Mouse (Mus musculus): ENCODE measurements around the gene Rpusd2. TPM values are rescaled to one million over a fixed set of nuclear protein-coding genes. Genes with fewer than 3 reads are reported as not detected.

Rpusd2 gene
- polyA plus RNA-seq, 1 experiment from 2014 or later: 4.9 TPM

DNA sequence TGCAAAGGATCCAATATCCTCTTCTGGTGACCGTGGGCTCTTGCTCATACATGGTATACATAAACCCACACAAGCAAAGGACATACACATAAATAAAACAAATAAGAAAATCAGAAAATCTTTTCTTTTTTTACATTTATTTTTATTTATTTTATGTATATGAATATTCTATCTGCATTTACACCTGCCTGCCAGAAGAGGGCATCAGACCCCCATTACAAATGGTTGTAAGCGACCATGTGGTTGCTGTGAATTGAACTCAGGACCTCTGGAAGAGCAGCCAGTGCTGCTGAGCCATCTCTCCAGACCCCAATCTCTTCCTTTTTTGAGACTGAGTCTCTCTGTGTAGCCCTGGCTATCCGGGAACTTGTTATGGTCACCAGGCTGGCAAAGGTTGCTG lies 16.9 kb upstream of the Rpusd2 start:
- Histone ChIP-seq H3K36me3 (peaks cover 19% of the 10 kb centered on the region; the same call in 1 of the 2 replicates), H3K4me1 (replicated peaks) (peaks cover 8% of the 10 kb centered on the region; the same call in 1 of the 2 replicates), H3K4me3 (replicated peaks) (no peak overlapping the region), H3K9me3 (no peaks in the 10 kb centered on the region), H3K27ac (no peak overlapping the region), H3K4me2 (replicated peaks) (no peak overlapping the region), H3K27me3 (replicated peaks) (no peaks in the 10 kb centered on the region), H3K9ac (no peak overlapping the region)
- no peak for ATAC-seq
- 92% methylated on average over 3 of the region's 3 CpGs for WGBS

DNA sequence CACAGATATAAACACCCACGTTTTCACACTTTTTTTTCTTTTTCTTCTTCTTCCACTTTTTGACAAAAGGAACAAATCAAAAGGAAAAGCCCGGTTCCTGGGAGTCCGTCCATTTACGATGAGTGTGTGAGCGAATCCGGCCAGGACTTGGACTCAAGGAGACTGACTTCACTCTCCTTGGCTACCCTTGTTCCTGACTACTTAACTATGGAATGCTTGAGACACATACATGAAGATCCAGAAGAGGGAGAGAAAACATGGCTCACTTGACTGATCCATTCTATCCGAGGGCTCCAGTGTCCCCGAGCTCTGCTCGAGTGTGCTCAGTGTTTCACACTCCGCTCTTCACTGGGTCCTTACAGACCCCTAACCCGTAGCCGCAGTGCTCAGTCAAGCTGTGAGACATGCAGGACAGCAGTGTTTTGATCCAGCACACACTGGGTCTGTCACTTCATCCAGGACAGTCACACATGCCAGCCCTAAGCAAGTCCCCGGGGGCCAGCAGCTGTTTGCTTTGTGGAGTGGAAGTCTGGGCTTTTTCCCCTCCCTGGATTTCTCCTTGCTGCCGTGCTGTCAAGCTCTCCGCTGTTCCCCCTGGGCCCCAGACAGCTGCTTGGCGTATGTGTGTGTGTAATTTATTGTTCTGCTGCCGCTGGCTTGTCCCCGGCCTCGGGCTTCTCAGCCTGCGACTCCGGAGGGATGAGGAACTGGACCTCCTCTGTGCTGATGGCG lies 16.0 kb upstream of the Rpusd2 start:
- 44% methylated on average over 22 of the region's 22 CpGs for WGBS

DNA sequence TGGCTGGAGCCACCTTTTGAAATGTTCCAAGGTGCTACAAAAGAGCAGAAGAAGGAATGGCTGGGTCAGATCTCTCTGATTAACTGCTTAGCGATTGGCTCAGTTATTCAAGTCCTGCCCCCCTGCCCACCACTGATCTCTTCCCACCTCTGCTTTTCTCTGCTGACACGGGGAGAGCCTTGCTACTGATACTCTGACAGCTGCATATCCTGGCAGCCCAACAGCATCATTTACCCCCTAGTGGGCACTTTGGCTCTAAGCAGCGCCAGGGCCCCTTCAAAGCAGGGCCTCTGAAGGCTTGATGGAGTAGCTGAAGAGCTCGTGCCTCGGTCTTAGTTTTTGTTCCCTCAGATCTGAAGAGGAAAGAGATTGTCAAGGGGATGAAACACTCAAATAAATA lies 15.5 kb upstream of the Rpusd2 start:
- Histone ChIP-seq H3K9ac (no peak overlapping the region), H3K4me3 (replicated peaks) (no peak overlapping the region)
- no peak for ATAC-seq

More for the DNA sequence above, 16.0 kb upstream of the Rpusd2 start:
- no peaks in the 10 kb centered on the region for H3K9me3 ChIP-seq
- no peaks in the 10 kb centered on the region for H3K27me3 ChIP-seq (replicated peaks)
- peaks cover 19% of the 10 kb centered on the region; the same call in 1 of the 2 replicates for H3K36me3 ChIP-seq
- peak overlapping the region; percentile 37 for H3K4me2 ChIP-seq (replicated peaks)
- ATAC-seq: peak; percentile 40; the same call in 1 of the 2 replicates
- H3K9ac ChIP-seq: no peak overlapping the region
- H3K4me1 ChIP-seq (replicated peaks): peaks cover 8% of the 10 kb centered on the region; the same call in 1 of the 2 replicates
- H3K27ac ChIP-seq: peak overlapping the region; percentile 70
- H3K4me3 ChIP-seq (replicated peaks): no peak overlapping the region

DNA sequence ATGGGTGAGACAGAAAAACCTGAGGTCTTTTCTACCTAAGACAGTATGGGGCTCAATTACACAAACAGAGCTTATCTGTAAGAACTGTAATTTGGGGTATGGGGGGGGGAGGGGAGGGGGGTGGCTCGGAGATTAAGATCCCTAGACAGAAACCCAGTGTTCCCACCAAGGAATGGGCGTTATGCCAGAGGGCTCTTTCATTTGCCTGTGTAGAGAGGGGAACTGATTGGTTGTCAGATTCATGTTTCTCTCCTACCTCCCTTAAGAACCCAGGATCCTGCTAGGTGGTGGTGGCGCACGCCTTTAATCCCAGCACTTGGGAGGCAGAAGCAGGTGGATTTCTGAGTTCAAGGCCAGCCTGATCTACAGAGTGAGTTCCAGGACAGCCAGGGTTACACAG lies 15.1 kb upstream of the Rpusd2 start:
- H3K27me3 ChIP-seq (replicated peaks): no peaks in the 10 kb centered on the region
- no peak overlapping the region for H3K9ac ChIP-seq
- peaks cover 8% of the 10 kb centered on the region; the same call in 1 of the 2 replicates for H3K4me1 ChIP-seq (replicated peaks)
- H3K4me3 ChIP-seq (replicated peaks): no peak overlapping the region
- H3K4me2 ChIP-seq (replicated peaks): no peak overlapping the region
- 62% methylated on average over 4 of the region's 4 CpGs for WGBS
- H3K9me3 ChIP-seq: no peaks in the 10 kb centered on the region
- peaks cover 19% of the 10 kb centered on the region; the same call in 1 of the 2 replicates for H3K36me3 ChIP-seq
- ATAC-seq: no peak
- H3K27ac ChIP-seq: no peak overlapping the region

More for the DNA sequence above, 15.5 kb upstream of the Rpusd2 start:
- Histone ChIP-seq H3K9me3 (no peaks in the 10 kb centered on the region), H3K36me3 (peaks cover 19% of the 10 kb centered on the region; the same call in 1 of the 2 replicates), H3K4me2 (replicated peaks) (peak overlapping the region; percentile 37), H3K4me1 (replicated peaks) (peaks cover 8% of the 10 kb centered on the region; the same call in 1 of the 2 replicates), H3K27ac (peak overlapping the region; percentile 70), H3K27me3 (replicated peaks) (no peaks in the 10 kb centered on the region)
- 27% methylated on average over 5 of the region's 5 CpGs for WGBS

DNA sequence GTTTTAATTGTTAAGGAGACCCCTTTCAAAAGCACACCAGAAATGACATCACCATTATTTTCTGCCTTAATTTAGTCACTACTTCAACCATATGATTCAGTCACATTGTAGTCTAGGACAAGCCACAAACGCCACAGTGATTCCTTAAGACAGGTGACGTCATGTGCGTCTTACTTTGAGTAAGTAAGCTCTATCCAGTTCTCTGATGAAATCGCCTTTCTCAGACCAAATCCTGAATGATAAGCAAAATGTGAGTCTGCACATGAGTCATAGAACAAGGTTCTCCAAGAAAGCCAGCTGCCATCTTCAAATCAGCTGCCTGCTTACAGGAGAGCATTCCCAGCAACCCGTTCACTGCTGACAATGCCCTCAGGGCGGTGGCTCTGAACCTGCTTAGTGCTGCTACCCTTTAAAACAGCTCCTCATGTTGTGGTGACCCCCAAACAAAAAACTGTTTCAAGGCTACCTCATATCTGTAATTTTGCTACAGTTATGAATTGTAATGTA lies 11.4 kb upstream of the Rpusd2 start:
- Histone ChIP-seq H3K4me2 (replicated peaks) (no peak overlapping the region), H3K4me3 (replicated peaks) (no peak overlapping the region), H3K4me1 (replicated peaks) (peaks cover 8% of the 10 kb centered on the region; the same call in 1 of the 2 replicates), H3K27ac (no peak overlapping the region), H3K9ac (no peak overlapping the region), H3K27me3 (replicated peaks) (no peaks in the 10 kb centered on the region), H3K36me3 (peaks cover 19% of the 10 kb centered on the region; the same call in 1 of the 2 replicates), H3K9me3 (no peaks in the 10 kb centered on the region)
- 95% methylated on average over 6 of the region's 6 CpGs for WGBS
- no peak for ATAC-seq

DNA sequence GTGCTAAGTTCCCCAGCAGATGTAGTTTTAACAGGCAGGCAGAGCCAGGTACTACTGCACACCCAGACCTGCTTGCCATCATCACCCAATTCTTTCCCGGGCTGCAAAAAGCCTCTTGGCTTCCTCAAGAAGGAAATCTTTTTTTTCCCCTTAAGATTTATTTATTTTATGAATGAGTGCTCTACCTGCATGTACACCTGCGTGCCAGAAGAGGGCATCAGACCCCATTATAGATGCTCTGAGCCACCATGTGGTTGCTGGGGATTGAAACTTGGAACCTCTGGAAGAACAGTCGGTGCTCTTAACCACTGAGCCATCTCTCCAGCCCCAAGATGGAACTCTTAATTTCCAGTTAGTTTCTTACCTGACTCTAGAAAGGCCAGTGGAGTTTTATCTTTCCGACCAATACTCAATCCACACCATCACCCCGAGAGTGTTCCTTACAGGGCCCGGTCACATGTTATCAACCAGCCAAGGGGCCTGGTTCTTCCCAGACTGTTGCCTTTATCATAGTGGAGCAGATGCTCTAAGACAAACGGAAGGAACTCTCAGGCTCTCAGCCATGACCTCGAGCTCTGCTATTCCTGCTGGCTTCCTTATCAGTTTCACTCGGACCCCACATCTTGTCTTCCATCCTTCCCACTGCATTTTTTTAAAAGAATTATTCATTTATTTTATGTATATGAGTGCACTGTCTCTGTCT lies 9.9 kb upstream of the Rpusd2 start:
- no peak overlapping the region for H3K27ac ChIP-seq
- 72% methylated on average over 9 of the region's 9 CpGs for WGBS
- H3K9ac ChIP-seq: no peak overlapping the region
- H3K4me1 ChIP-seq (replicated peaks): peaks cover 8% of the 10 kb centered on the region
- H3K4me3 ChIP-seq (replicated peaks): no peak overlapping the region
- H3K9me3 ChIP-seq: no peaks in the 10 kb centered on the region
- no peak for ATAC-seq
- no peaks in the 10 kb centered on the region for H3K27me3 ChIP-seq (replicated peaks)
- peaks cover 19% of the 10 kb centered on the region; the same call in 1 of the 2 replicates for H3K36me3 ChIP-seq
- H3K4me2 ChIP-seq (replicated peaks): no peak overlapping the region

DNA sequence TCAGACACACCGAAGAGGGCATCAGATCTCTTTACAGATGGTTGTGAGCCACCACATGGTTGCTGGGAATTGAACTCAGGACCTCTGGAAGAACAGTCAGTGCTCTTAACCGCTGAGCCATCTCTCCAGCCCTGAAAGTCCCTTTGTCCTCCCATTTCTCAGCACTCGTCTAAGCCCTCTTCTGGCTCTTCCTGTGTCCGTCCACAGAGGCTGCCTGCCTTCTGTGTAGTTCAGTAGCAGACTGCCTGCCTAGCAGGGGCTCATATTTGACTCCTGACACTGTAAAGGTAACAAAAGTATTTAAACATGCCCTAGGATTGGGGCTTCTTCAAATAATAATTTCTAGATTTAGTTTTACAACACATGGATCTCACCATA lies 9.4 kb upstream of the Rpusd2 start:
- Histone ChIP-seq H3K36me3 (peaks cover 19% of the 10 kb centered on the region; the same call in 1 of the 2 replicates), H3K4me2 (replicated peaks) (no peak overlapping the region), H3K9ac (no peak overlapping the region), H3K27me3 (replicated peaks) (no peaks in the 10 kb centered on the region), H3K9me3 (no peaks in the 10 kb centered on the region), H3K27ac (no peak overlapping the region), H3K4me1 (replicated peaks) (peaks cover 8% of the 10 kb centered on the region), H3K4me3 (replicated peaks) (no peak overlapping the region)
- WGBS: 77% methylated on average over 4 of the region's 4 CpGs
- no peak for ATAC-seq

DNA sequence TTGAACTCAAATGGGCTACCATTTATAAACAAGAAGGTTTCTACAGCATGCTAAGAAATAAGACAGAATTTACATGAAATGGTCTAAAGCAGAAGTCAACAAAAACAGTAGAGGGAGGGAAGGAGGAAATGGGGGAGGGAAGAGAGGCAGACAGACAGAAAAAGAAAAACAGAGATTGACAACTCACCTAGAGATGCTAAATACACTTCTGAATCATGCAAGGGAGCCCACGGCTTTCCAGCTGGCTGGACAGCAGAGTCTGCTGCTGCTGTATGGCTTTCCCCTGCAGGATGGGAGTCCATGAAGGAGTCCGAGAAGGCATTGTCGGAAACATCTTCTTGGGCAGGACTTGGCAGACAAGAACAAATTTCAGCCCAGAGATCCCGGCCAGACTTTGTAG lies 7.6 kb upstream of the Rpusd2 start:
- H3K9me3 ChIP-seq: no peaks in the 10 kb centered on the region
- no peak overlapping the region for H3K4me3 ChIP-seq (replicated peaks)
- H3K4me1 ChIP-seq (replicated peaks): peaks cover 8% of the 10 kb centered on the region
- no peak for ATAC-seq
- 92% methylated on average over 4 of the region's 4 CpGs for WGBS
- no peak overlapping the region; the same call in 1 of the 2 replicates for H3K4me2 ChIP-seq (replicated peaks)
- H3K36me3 ChIP-seq: 0 out of 2 replicates have a peak, but pooled peaks cover 7% of the 10 kb centered on the region
- no peaks in the 10 kb centered on the region for H3K27me3 ChIP-seq (replicated peaks)
- no peak overlapping the region for H3K9ac ChIP-seq
- H3K27ac ChIP-seq: no peak overlapping the region

DNA sequence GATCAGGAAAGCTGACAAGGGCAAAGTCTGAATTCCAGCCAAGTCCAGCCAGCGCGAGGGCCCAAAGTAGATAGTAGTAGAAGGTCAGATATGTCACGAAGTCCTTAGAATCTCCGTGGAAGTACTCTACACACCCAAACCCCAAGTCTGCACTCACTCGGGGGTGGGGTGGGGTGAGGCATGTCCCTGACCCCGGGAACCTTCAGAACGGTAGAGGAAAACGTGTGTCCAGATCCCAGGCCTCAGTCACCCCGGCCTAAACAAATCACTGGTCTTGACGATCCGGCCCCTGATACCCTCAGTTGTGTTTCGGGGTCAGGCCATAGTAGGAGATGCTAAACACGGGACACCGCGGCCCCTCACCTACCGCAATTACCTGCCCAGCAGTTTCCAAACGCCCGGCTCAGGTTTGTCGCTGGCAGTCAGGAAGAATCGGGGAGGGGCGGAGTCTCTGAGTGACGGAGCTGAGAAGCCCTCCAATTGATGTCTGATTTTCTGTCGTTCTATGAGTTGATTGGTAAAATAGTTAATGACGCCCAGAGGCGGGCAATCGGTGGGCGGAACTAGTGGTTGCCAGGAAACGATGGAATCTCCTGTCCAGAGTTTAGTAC lies 5.5 kb upstream of the Rpusd2 start, which contains the start of gene Ccdc32:
TSS of gene Ccdc32 (minus strand) at position 453 of the 611 bp plus-strand sequence.
- WGBS: under 1% methylated on average over 28 of the region's 28 CpGs

DNA sequence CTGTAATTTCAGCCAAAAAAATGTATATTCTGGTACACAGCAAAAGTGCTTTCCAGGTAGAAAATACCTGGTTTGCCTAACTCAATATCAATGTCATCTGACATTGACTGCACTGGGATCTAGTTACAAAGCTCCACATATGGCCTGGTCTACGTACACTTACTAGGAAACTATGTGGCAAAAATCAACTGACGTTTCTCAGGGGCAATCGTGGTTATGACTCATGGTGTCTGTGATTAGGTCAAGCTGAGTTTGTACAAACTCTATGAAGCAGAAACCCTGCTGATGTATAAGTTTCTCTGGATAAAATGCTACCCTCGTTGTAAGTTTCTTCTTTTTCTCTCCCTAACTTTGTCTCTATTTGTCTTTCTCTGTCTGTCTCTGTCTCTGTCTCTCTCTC lies 2.4 kb upstream of the Rpusd2 start:
- no peak overlapping the region for H3K27ac ChIP-seq
- H3K27me3 ChIP-seq (replicated peaks): no peaks in the 10 kb centered on the region
- no peak overlapping the region for H3K4me3 ChIP-seq (replicated peaks)
- H3K36me3 ChIP-seq: no peaks in the 10 kb centered on the region
- no peak overlapping the region for H3K4me2 ChIP-seq (replicated peaks)
- H3K9ac ChIP-seq: no peak overlapping the region
- no peak for ATAC-seq
- H3K4me1 ChIP-seq (replicated peaks): peaks cover 13% of the 10 kb centered on the region
- 59% methylated on average over 4 of the region's 4 CpGs for WGBS
- H3K9me3 ChIP-seq: no peaks in the 10 kb centered on the region

More for the DNA sequence above, 5.5 kb upstream of the Rpusd2 start, which contains the start of gene Ccdc32:
- H3K27ac ChIP-seq: peak within 1 kb of the TSS; percentile 71; the same call in 1 of the 2 replicates
- H3K9ac ChIP-seq: peak within 1 kb of the TSS; percentile 63
- peaks cover 8% of the 10 kb centered on the region for H3K4me1 ChIP-seq (replicated peaks)
- no peaks in the 10 kb centered on the region for H3K9me3 ChIP-seq
- peak; percentile 97 for ATAC-seq
- peak within 1 kb of the TSS; percentile 72 for H3K4me2 ChIP-seq (replicated peaks)
- peak within 1 kb of the TSS; percentile 64 for H3K4me3 ChIP-seq (replicated peaks)
- no peaks in the 10 kb centered on the region for H3K27me3 ChIP-seq (replicated peaks)
- H3K36me3 ChIP-seq: 0 out of 2 replicates have a peak, but pooled peaks cover 3% of the 10 kb centered on the region

DNA sequence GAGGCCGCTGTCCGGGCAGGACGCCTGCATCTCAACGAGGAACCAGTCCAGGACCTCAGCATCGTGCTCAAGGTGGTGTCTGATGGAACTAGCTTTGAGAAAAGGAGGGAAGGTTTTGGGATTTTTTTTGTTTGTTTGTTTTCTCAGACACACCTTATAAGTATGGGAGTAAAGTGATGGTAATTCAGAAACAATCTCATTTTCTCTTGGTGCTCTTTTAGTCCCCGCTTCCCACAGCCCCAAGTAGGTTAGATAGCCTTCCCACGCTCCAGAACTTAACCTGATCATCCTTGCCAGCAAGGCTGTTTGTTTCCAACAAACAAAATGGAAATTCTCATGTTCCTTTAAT lies 781 bp downstream of the Rpusd2 start:
- H3K27ac ChIP-seq: peak overlapping the region; percentile 93
- H3K9ac ChIP-seq: peak overlapping the region; percentile 85
- H3K36me3 ChIP-seq: peaks cover 10% of the 10 kb centered on the region
- H3K4me1 ChIP-seq (replicated peaks): peaks cover 6% of the 10 kb centered on the region; the same call in 1 of the 2 replicates
- H3K4me3 ChIP-seq (replicated peaks): peak overlapping the region; percentile 97
- no peaks in the 10 kb centered on the region for H3K9me3 ChIP-seq
- no peaks in the 10 kb centered on the region for H3K27me3 ChIP-seq (replicated peaks)
- H3K4me2 ChIP-seq (replicated peaks): peak overlapping the region; percentile 79
- no peak for ATAC-seq
- 9% methylated on average over 7 of the region's 7 CpGs for WGBS

DNA sequence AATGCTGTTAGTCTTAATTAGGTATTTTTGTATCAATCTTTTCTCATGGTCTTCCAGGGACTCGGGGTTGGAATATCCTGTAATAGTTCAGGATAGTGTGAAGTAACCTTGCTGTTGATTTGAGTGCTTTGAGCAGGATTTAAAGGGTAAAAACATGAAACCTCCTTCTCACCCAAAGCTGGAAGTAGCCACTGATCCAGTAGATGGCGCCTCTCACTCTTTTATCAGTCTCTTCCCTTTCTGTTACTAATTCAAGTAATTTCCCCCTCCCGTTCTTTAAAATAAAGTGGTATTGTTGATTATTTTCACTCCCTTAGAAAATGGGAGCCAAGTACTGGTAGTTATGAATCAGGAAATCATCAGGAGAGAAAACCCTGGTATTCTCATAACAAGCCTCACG lies 6.3 kb downstream of the Rpusd2 start:
- Histone ChIP-seq H3K4me1 (replicated peaks) (no peaks in the 10 kb centered on the region), H3K36me3 (peaks cover 10% of the 10 kb centered on the region), H3K4me2 (replicated peaks) (no peak overlapping the region), H3K9me3 (no peaks in the 10 kb centered on the region), H3K27ac (no peak overlapping the region), H3K9ac (no peak overlapping the region), H3K4me3 (replicated peaks) (no peak overlapping the region), H3K27me3 (replicated peaks) (no peaks in the 10 kb centered on the region)
- WGBS: 45% methylated on average over 4 of the region's 4 CpGs
- ATAC-seq: no peak

Data from intestine, embryonic 15.5 days (tissue).